Mouse (Mus musculus) G1E-ER4 (cell line): ENCODE data around the gene Dnajb2. TPM values are rescaled to one million over a fixed set of nuclear protein-coding genes. Genes with fewer than 3 reads are reported as not detected.

ENCODE experiments used
- GATA1 ChIP-seq: IDR thresholded peaks from one replicate; pipeline ENCODE4 v1.8.0; 2012; ENCODE audit warnings: low read length, inconsistent platforms
- polyA plus RNA-seq: library from polyadenylated mRNA; stranded (reverse); fragments of >175 nt; gene quantifications from 2 replicates; pipeline ENCODE4 v1.2.3, GENCODE M21; 2012

The Dnajb2 gene
- polyA plus RNA-seq, 1 experiment, result 11.3 TPM

DNA sequence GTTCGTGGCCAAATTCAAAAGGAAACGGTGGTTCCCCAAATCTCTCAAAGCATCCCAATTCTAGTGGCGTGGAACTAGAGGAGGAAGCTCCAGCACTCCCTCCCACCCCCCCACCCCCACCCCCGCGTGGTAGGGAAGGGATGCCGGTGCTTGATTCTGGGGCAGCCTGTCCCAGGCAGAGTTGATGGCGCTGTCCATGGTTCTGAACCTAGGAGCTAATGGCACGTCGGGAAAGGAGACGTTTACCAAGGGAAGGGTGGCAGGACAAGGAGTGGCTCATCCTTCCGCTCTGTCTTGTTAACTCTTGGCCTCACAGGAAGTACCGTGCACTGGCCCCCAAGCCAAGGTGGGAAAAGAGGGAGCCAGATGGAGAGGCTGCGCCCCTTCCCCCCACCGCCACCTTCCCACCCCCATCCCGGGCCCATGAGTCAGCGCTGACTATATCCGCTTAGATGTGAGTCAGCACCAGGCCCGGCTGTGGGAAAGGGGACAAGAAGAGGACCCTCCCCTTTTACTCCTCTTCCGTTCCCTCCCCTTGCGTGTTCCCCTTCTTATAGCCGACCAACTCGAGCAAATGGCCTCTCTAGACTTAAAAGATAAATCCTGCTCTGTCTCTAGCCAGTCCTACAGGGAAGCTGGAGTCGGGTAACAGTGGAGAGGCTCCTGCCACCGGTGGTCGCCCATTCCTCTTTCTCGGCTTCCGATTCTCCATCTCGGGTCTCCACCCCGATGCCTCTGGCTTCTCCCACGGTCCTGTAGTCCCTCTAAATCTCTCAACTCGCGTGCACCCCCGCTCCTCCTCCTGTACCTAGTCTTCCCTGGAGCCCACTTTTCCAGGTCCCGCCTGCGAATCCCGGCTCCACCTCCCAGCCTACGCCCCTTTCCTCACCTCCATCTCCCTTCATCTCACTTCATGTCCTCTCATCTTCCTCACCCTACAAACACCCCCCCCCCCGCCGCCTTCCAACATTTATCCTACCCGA is 27.1 kb downstream of the Dnajb2 start:
- TF ChIP-seq GATA1, result no peak

DNA sequence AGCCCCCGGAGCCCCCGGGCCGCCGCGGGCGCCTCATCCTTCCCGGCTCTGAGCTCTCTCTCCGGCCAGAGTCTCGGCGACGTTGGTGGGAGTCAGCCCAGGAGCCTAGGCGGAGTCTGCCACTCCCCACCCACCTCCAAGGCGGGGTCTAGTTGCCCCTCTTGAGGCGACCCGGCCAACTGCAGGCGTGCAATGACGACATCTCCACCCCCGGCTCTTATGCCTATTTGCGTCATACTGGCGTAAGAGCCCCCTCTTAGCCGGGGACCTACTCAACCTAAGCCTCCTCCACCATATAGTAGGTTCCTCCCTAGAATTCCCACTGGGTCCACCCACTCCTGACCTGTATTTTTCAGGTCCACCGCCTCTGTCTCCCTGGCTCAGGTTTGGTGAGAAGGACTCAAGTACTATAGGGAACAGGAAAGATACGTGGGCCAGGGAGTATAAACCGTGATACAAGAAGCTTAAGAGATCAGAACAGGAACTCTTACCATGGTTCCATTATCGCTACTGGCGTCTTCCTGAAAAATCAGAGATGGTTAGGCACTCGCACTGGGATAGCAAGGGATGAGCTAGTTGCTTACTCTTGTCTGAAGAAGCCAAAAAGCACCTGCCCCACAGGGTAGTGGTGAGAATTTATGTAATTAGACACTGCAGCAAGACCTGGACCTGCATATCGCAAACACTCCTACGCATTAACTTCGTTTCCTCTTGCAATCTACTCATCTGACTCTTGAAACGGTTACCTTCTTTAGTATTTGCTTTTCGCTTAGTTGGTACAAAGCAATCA is 28.1 kb downstream of the Dnajb2 start, which contains the start of gene Ptprn:
Ptprn (minus strand) TSS at position 412 of the 790 bp plus-strand sequence.
- no peak for TF ChIP-seq GATA1

DNA sequence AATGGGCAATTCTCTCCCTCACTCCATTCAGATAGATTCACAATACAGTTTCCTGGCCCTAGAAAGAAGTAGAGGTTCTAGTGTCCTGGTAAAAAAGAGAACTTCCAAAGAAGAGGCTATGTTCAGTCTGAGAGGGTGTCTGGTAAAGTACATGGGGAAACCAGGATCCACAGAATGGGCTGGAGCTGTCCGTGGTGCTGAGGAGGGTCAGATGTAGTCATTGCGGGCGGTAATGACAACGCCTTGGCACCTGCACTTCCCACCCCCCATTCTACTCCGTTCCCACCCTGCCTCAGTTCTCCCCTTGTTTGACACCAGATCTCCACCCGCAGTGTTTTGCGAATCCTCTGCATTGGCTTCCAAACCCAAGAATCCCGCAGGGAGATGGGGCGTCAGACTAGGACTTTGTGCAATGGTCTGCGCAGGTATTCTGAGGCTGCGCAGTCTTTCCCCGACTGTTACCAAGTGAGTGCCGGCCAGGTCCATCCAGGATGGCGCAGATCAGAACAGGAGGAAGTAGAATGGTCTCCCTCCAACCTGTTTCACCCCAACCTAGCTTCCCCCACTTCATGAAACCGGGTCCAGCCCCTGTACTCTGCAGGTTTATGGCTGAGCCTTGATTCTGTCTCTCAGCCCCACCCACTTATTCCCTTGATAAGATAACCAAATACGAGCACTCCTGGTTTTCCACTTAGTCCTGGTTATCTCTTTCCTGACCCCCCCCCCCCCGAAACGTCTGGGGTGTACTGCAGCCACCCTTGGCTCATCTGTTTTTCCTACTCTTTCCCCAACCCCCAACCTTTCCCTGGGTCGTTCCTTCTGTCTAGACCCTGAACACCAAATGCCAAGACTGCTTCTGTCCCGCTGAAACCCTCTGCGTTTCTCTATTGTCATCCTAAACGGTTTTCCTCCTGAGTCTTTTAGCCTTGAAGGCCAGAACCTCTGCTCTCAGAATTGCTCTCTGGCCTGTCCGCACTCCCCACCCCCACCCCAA is 41.3 kb downstream of the Dnajb2 start:
- no peak for TF ChIP-seq GATA1

DNA sequence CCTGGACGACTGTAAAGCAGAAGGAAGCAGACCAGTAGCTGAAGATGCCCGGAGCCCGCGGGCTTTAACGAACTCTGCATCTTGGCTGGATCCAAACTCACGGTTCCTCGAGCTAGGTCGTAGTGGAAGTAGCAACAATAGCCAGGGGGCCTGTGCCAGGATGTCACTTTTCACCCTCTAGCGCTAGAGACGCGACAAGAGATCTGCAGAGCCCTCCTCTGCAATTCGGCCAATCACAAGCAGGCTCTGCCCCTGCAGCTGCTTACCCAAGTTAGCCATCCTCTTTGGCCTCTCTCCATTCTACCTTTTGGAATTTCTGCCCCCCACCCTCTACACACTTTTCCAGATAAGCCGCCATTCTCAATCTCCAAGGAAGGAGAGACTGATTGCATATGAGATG is 42.0 kb downstream of the Dnajb2 start, which contains the start of gene Resp18:
Resp18 (minus strand) TSS at position 188 of the 400 bp plus-strand sequence.
- no peak for TF ChIP-seq GATA1

DNA sequence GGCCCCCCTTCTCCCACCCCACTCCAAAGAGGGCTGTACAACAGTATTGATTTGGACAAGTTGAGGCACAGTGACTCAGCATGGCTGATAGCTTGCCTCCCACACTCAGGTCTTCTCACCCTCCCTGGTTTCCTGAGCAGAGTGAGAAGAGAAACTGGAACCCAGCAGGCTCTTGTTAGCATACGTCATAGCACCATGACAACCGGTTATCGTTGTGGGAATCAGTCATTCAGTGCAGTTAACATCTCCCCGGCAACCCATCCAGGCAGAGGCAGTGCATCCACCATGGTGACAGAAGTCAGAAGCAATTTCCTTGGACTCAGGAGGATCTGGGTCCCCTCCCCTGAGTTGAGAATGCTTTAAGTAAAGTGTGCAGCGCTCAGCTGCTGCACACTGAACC is 46.8 kb downstream of the Dnajb2 start:
- no peak for TF ChIP-seq GATA1

DNA sequence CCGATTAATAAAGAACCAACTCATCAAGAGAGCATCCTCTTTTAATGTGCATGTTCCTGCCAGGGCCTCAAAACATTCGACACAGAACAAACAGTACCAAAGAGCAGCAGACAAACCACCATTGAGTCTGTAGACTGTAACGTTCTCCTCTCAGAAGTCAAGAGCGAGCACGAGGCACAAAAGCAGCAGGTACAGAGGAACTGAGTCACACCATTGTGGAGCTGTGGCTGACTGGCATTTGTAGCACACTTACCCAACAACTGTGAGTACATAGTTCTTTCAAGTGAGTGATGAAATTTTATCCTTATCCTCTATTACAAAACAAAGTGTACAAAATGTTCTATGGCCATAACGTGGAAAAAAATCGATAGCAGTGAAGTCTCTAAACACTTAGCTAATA is 48.7 kb downstream of the Dnajb2 start:
- TF ChIP-seq GATA1, result no peak

DNA sequence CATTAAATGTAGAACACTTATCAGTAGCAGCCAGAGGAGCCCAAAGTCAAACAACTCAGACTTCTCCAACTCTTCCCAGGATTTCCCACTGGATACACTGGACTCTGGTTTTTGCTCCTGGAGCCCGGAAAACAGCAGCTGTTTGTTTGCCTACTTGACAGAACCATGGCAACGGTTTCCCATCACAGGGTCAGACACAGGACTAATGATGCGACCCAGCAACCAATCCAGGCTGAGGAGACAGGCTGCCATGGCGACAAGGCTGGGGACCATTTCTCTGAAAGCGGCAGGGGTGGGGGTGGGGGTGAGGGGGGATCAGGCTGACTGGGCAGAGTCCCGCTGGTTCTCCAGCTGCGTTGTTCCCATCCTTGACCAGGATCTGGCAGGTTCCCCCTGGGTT is 53.2 kb downstream of the Dnajb2 start:
- TF ChIP-seq GATA1, result no peak

DNA sequence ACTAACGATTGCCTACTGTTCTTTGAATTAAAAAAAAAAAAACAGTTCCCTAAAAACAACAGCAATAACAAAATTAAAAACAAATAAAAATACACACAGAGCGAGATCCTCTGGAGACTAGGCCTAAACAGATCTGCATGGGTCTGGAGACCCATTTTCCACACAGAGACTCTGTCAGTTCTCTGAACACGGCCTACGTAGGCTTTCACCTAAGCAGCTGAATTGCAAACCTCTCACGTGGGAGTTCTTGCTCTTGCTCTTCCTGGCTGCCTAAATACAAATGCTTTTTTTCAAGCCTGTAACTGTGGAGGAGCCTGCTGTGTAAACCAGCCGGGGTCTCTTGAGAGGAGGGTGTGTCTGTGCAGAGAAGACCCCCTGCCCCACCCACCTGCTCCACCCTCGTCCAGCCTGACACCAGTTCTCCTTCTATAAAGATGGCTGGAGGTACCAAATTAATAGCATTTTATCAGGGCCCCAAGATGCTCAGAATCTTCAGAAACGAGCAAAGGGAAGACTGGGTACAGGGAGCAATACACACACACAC is 53.8 kb downstream of the Dnajb2 start:
- no peak for TF ChIP-seq GATA1

DNA sequence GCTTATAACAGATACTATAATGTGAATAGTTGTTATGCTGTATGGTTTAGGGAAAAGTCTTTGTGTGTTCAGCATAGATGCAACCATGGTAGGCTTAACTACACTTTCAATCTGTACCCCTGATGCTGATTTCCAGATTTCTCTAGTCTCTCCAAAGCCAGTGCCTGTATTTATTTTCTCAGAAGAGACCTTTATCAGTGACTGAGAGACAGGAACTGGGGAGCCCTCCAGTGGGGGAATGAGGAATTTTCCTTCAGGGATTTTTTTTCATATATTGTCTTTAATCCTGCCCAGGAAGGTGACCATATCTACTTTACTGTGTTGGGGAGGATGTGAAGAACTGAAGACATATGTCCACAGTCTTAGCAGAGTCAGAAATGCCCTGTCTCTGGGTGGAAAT is 54.4 kb downstream of the Dnajb2 start:
- TF ChIP-seq GATA1, result no peak

DNA sequence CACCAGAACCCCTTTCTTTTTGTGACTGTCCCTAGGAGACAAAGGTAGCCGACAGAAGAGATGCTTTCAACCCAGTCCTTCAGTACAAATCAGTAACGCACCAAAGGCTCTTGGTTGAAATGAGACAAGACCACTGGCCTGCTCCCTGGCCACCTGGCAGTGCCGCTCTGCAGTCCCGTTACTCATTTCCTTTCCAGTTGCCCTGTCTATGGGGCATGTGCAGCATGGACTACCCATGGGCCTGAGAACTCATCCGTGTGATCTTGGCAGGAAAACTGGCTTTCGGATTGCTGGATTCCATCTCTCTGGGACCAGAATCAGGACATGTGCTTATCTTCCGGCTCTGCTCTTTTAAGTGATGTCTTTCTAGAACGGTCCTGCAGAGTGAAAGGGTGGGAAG is 55.1 kb downstream of the Dnajb2 start:
- TF ChIP-seq GATA1, result no peak

DNA sequence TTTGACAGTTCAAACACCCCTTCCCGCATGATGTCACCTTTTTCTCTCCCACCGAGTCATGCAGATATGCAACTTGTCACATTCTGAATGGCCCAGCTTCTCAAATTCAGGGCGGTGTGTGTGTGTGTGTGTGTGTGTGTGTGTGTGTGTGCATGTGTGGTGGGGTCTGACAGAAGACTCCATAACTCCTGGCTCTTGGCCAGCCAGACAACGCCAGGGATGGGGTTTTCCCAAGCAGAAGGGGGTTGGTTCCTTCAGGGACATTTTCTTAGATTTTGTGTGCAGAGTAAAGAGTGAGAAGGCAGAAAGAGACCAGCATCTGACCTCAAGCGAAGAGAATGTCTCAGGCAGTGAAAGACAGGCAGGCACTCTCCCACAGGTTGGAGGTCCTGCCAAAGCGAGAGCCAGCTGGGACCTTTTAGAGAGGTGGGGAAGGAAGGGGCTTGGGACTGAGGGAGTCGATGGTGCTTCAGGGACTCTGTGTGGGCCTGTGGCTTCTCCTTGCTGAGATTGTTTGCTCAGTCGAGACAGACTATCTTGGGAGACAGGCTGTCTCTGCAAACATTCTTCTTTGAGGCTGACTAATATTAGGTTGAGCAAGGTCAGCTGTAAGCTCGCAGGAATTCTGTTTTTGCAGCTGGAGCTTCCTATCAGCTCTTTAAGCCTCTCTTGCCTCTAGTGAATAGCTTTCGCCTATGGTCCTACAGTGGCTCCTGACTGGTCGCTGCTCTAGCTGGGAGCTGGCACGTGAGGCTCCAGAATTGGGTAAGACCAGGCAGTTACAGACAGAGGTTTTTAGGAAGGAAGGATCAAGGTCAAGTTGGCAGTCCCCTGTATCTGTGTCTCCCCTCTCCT is 56.5 kb downstream of the Dnajb2 start:
- no peak for TF ChIP-seq GATA1

DNA sequence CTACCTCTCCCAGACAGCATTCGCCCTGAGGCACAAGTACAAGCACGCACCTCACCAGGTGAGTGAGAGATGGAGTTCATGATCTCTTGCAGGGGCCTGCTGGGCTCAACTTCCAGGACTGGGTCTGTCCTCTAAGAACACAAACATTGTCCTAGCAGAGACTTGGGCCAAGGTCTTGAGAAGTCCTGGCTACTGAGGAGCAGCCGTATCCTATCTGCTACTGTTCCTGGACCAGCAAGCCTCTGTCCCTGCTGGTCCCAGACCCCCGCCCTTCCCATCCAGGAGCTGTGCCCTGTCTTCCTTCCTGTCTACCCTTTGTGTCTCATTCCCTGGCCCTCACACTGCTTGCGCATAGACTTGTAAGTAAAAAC is 57.1 kb downstream of the Dnajb2 start:
- no peak for TF ChIP-seq GATA1

DNA sequence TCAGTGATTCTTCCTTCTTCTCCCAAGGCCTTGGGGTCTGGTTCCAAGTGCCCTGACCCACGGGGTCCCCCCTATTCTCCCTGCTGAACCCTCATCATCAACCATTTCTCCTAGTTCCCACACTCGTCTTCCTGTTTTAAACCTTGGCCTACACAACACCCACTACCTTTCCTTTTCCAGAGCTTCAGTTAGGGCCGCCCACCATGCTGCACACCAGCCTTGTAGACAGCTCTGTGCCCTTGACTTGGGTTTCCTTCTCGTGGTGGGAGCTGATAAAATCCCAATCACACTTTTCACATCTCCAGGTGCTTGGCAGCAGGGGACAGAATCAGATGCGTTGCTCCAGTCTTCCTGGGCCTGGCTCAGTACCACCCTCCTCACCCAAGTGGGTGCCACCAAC is 58.1 kb downstream of the Dnajb2 start:
- no peak for TF ChIP-seq GATA1

Other genes with a start within 250 kb of the Dnajb2 start
- 0.24 and 0.27 TPM in 2 replicates for gene Nhej1, start 111.2 kb upstream of the Dnajb2 start, polyA plus RNA-seq
- 0.13 TPM in 2 replicates for gene Slc23a3, start 102.5 kb upstream of the Dnajb2 start, polyA plus RNA-seq
- 92.2 and 100 TPM in 2 replicates for gene Cnppd1, start 93.7 kb upstream of the Dnajb2 start, polyA plus RNA-seq
- 93.7 and 148 TPM in 2 replicates for gene Retreg2, start 93.6 kb upstream of the Dnajb2 start, polyA plus RNA-seq
- gene Zfand2b, start 67.8 kb upstream of the Dnajb2 start, polyA plus RNA-seq, result 21.4 and 28.2 TPM in 2 replicates
- gene Abcb6, start 56.0 kb upstream of the Dnajb2 start, polyA plus RNA-seq, result 17.2 and 22.2 TPM in 2 replicates
- 14.3 and 16.1 TPM in 2 replicates for gene Ankzf1, start 44.3 kb upstream of the Dnajb2 start, polyA plus RNA-seq
- 44.2 and 52.5 TPM in 2 replicates for gene Atg9a, start 44.2 kb upstream of the Dnajb2 start, polyA plus RNA-seq
- 0.45 and 0.86 TPM in 2 replicates for gene Glb1l, start 25.6 kb upstream of the Dnajb2 start, polyA plus RNA-seq
- 143 and 217 TPM in 2 replicates for gene Stk16, start 25.6 kb upstream of the Dnajb2 start, polyA plus RNA-seq
- gene Tuba4a, start 16.5 kb upstream of the Dnajb2 start, polyA plus RNA-seq, result 26.0 and 85.0 TPM in 2 replicates
- gene A630095N17Rik, start 4.3 kb upstream of the Dnajb2 start, polyA plus RNA-seq, result not detected in 2 replicates
- gene Ptprn, start 28.1 kb downstream of the Dnajb2 start, polyA plus RNA-seq, result 1.1 and 1.4 TPM in 2 replicates
- gene Resp18, start 42.0 kb downstream of the Dnajb2 start, polyA plus RNA-seq, result not detected in 2 replicates
- 46.2 and 77.7 TPM in 2 replicates for gene Dnpep, start 81.6 kb downstream of the Dnajb2 start, polyA plus RNA-seq
- 1.4 and 1.6 TPM in 2 replicates for gene Des, start 123.9 kb downstream of the Dnajb2 start, polyA plus RNA-seq
- gene Speg, start 138.9 kb downstream of the Dnajb2 start, polyA plus RNA-seq, result 0.09 and 0.33 TPM in 2 replicates
- gene Gmppa, start 199.5 kb downstream of the Dnajb2 start, polyA plus RNA-seq, result 292 TPM in 2 replicates
- 0.40 and 0.56 TPM in 2 replicates for gene Asic4, start 214.0 kb downstream of the Dnajb2 start, polyA plus RNA-seq
- gene Chpf, start 242.9 kb downstream of the Dnajb2 start, polyA plus RNA-seq, result 99.0 and 103 TPM in 2 replicates
- gene Tmem198, start 243.1 kb downstream of the Dnajb2 start, polyA plus RNA-seq, result 2.4 and 4.1 TPM in 2 replicates